Mouse (Mus musculus) brain, adult 2 months (tissue): ENCODE results near the gene Pip4p1.
"Not testable (repeated sequence)": the region's sequence is repeated elsewhere in the genome, so short reads cannot be mapped to it uniquely, and the experiment has no call there.

Experiments
- DNase-seq: peaks from one replicate; pipeline ENCODE4 v3.0.0; 2011; ENCODE audit warnings: low read depth, low spot score

The Pip4p1 gene

GRCm38 (mm10) chr14:50938940-50939339 lies 8.3 kb upstream of the Pip4p1 start:
- no peak for DNase-seq

- DNase-seq, result no peak
Measured at GRCm38 (mm10) chr14:50938119-50938908, 7.7 kb upstream of the Pip4p1 start.

- DNase-seq, result no peak
Measured at GRCm38 (mm10) chr14:50936649-50937048, 6.0 kb upstream of the Pip4p1 start.

GRCm38 (mm10) chr14:50931493-50932020 lies 901 bp upstream of the Pip4p1 start:
- no peak for DNase-seq

- peak; percentile 76 for DNase-seq
Measured at GRCm38 (mm10) chr14:50930377-50930753, 291 bp downstream of the Pip4p1 start.

GRCm38 (mm10) chr14:50929951-50930350 lies 705 bp downstream of the Pip4p1 start:
- no peak for DNase-seq

GRCm38 (mm10) chr14:50927366-50927765 lies 3.3 kb downstream of the Pip4p1 start:
- DNase-seq, result no peak

GRCm38 (mm10) chr14:50925111-50925920 lies 5.3 kb downstream of the Pip4p1 start:
- DNase-seq, result no peak

- peak; percentile 99 for DNase-seq
Measured at GRCm38 (mm10) chr14:50924281-50925064, 6.2 kb downstream of the Pip4p1 start, which contains the start of the genes Osgep and Apex1. TSS of gene Osgep (minus strand) at chr14:50924893. TSS of gene Apex1 (plus strand) at chr14:50924968.

GRCm38 (mm10) chr14:50923437-50923836 lies 7.2 kb downstream of the Pip4p1 start:
- DNase-seq, result not testable (repeated sequence)

GRCm38 (mm10) chr14:50911356-50911755 lies 19.3 kb downstream of the Pip4p1 start:
- no peak for DNase-seq

- DNase-seq, result no peak
Measured at GRCm38 (mm10) chr14:50908126-50908525, 22.5 kb downstream of the Pip4p1 start.

- not testable (repeated sequence) for DNase-seq
Measured at GRCm38 (mm10) chr14:50905327-50905726, 25.3 kb downstream of the Pip4p1 start.

GRCm38 (mm10) chr14:50904828-50905129 lies 25.9 kb downstream of the Pip4p1 start:
- DNase-seq, result no peak

GRCm38 (mm10) chr14:50903973-50904827 lies 26.5 kb downstream of the Pip4p1 start:
- peak; percentile 82 for DNase-seq

- not testable (repeated sequence) for DNase-seq
Measured at GRCm38 (mm10) chr14:50897992-50898391, 32.7 kb downstream of the Pip4p1 start.

GRCm38 (mm10) chr14:50897374-50897765 lies 33.3 kb downstream of the Pip4p1 start, which contains the start of gene Klhl33:
TSS of gene Klhl33 (minus strand) at chr14:50897507.
- peak; percentile 77 for DNase-seq

- peak; percentile 78 for DNase-seq
Measured at GRCm38 (mm10) chr14:50896747-50897373, 33.8 kb downstream of the Pip4p1 start.

- DNase-seq, result peak; percentile 95
Measured at GRCm38 (mm10) chr14:50895985-50896746, 34.5 kb downstream of the Pip4p1 start.
